Mouse (Mus musculus) heart, embryonic 13.5 days (tissue): ENCODE data around the gene Vma21-ps. TPM values are rescaled to one million over a fixed set of nuclear protein-coding genes. Genes with fewer than 3 reads are reported as not detected.
A peak's percentile ranks its signal among the peaks of the same experiment; 100 is the strongest.
"Not testable (repeated sequence)": the region's sequence is repeated elsewhere in the genome, so short reads cannot be mapped to it uniquely, and the experiment has no call there.

ENCODE experiments used
- ATAC-seq: fragments of 200-750 bp; cut with Nextera tagmentation; 2 replicates; pipeline ENCODE4 v1.8.0; 2017; ENCODE audit warnings: moderate TSS enrichment; ENCODE audit not compliant: insufficient number of reproducible peaks, low FRiP score, low TSS enrichment; ENCODE audit errors: extremely low read depth
- H3K27ac ChIP-seq: fragments of 300-500 bp; sonication (generic); replicated peaks from 2 replicates; pipeline ENCODE4 v1.5.1; 2015; ENCODE audit warnings: moderate library complexity, mild to moderate bottlenecking, inconsistent platforms
- H3K27me3 ChIP-seq: fragments of 300-500 bp; sonication (generic); replicated peaks from 2 replicates; pipeline ENCODE4 v1.6.1; 2015; ENCODE audit warnings: mild to moderate bottlenecking, inconsistent platforms
- H3K36me3 ChIP-seq: fragments of 300-500 bp; sonication (generic); 2 replicates; pipeline ENCODE4 v1.6.1; 2015; ENCODE audit warnings: mild to moderate bottlenecking, inconsistent platforms
- H3K4me1 ChIP-seq: fragments of 300-500 bp; sonication (generic); 2 replicates; pipeline ENCODE4 v1.6.1; 2015; ENCODE audit warnings: inconsistent platforms
- H3K4me2 ChIP-seq: fragments of 300-500 bp; sonication (generic); 2 replicates; pipeline ENCODE4 v1.6.1; 2015; ENCODE audit warnings: inconsistent platforms, mild to moderate bottlenecking, moderate library complexity
- H3K4me3 ChIP-seq: fragments of 300-500 bp; sonication (generic); 2 replicates; pipeline ENCODE4 v1.5.1; 2015; ENCODE audit warnings: moderate library complexity, mild to moderate bottlenecking, inconsistent platforms
- H3K9ac ChIP-seq: fragments of 300-500 bp; sonication (generic); 2 replicates; pipeline ENCODE4 v1.6.1; 2015; ENCODE audit warnings: inconsistent platforms, mild to moderate bottlenecking, moderate library complexity
- H3K9me3 ChIP-seq: fragments of 300-500 bp; sonication (generic); 2 replicates; pipeline ENCODE4 v1.6.1; 2016; ENCODE audit warnings: inconsistent platforms
- WGBS: fragments of 180-500 bp; shearing (Covaris S2); methylation state at CpG from one replicate; pipeline ENCODE4 v1.1.7; 2015; ENCODE audit warnings: mixed read lengths; 5-methylcytosine and 5-hydroxymethylcytosine counted together
- polyA plus RNA-seq: library from polyadenylated mRNA; unstranded; fragments of >200 nt; fragmentation: Nextera tagmentation; extraction: Ambion mirVana; gene quantifications from 2 replicates; pipeline ENCODE4 v1.2.1, GENCODE M21; 2015

Gene Vma21-ps
- polyA plus RNA-seq, result 1.0 TPM in 1 of 2 replicates, not detected in the other

GRCm38 (mm10) chr4:52497144-52497543 lies at the start of gene Vma21-ps:
Gene Vma21-ps (minus strand): TSS chr4:52497244.
- 90% methylated on average over 10 of the region's 10 CpGs for WGBS
- H3K4me2 ChIP-seq, result not testable (repeated sequence)

GRCm38 (mm10) chr4:52543001-52543400 lies 46.0 kb upstream of the Vma21-ps start:
- no peaks in the 10 kb centered on the region for H3K4me1 ChIP-seq
- no peaks in the 10 kb centered on the region for H3K36me3 ChIP-seq
- no peaks in the 10 kb centered on the region for H3K27me3 ChIP-seq
- no peak overlapping the region for H3K27ac ChIP-seq
- no peaks in the 10 kb centered on the region for H3K9me3 ChIP-seq
- ATAC-seq, result no peak
- WGBS, result 91% methylated on average over 3 of the region's 3 CpGs
- H3K9ac ChIP-seq, result no peak overlapping the region
- no peak overlapping the region for H3K4me2 ChIP-seq
- no peak overlapping the region for H3K4me3 ChIP-seq

More at GRCm38 (mm10) chr4:52497144-52497543, at the start of gene Vma21-ps:
- not testable (repeated sequence) for H3K27me3 ChIP-seq, H3K9me3 ChIP-seq, H3K27ac ChIP-seq, H3K9ac ChIP-seq, ATAC-seq, H3K4me3 ChIP-seq, H3K36me3 ChIP-seq, H3K4me1 ChIP-seq

- Histone ChIP-seq H3K27me3 (no peaks in the 10 kb centered on the region), H3K36me3 (no peaks in the 10 kb centered on the region), H3K4me3 (no peak overlapping the region), H3K4me1 (no peaks in the 10 kb centered on the region), H3K4me2 (no peak overlapping the region), H3K27ac (no peak overlapping the region), H3K9me3 (no peaks in the 10 kb centered on the region), H3K9ac (no peak overlapping the region)
- ATAC-seq, result no peak
- WGBS, result 58% methylated on average over 2 of the region's 2 CpGs
Measured at GRCm38 (mm10) chr4:52530636-52531035, 33.6 kb upstream of the Vma21-ps start.

GRCm38 (mm10) chr4:52526464-52526863 lies 29.4 kb upstream of the Vma21-ps start:
- Histone ChIP-seq H3K36me3 (no peaks in the 10 kb centered on the region), H3K9me3 (no peaks in the 10 kb centered on the region), H3K4me3 (no peak overlapping the region), H3K4me1 (no peaks in the 10 kb centered on the region), H3K9ac (no peak overlapping the region), H3K4me2 (no peak overlapping the region), H3K27ac (no peak overlapping the region), H3K27me3 (no peaks in the 10 kb centered on the region)
- WGBS, result 60% methylated on average over 5 of the region's 5 CpGs
- ATAC-seq, result no peak

- Histone ChIP-seq H3K27ac (no peak overlapping the region), H3K27me3 (no peaks in the 10 kb centered on the region), H3K36me3 (no peaks in the 10 kb centered on the region), H3K9me3 (no peaks in the 10 kb centered on the region), H3K4me3 (no peak overlapping the region), H3K4me1 (0 out of 2 replicates have a peak, but pooled peaks cover 4% of the 10 kb centered on the region), H3K4me2 (no peak overlapping the region), H3K9ac (no peak overlapping the region)
- WGBS, result 74% methylated on average over 5 of the region's 5 CpGs
- no peak for ATAC-seq
Measured at GRCm38 (mm10) chr4:52519301-52519700, 22.3 kb upstream of the Vma21-ps start.

GRCm38 (mm10) chr4:52517580-52517979 lies 20.5 kb upstream of the Vma21-ps start:
- ATAC-seq, result no peak
- no peak overlapping the region for H3K9ac ChIP-seq
- WGBS, result 12% methylated on average over 4 of the region's 4 CpGs
- no peaks in the 10 kb centered on the region for H3K36me3 ChIP-seq
- no peak overlapping the region for H3K27ac ChIP-seq
- 0 out of 2 replicates have a peak, but pooled peaks cover 4% of the 10 kb centered on the region for H3K4me1 ChIP-seq
- no peaks in the 10 kb centered on the region for H3K9me3 ChIP-seq
- H3K27me3 ChIP-seq, result no peaks in the 10 kb centered on the region
- H3K4me2 ChIP-seq, result peak overlapping the region; percentile 34
- no peak overlapping the region for H3K4me3 ChIP-seq

GRCm38 (mm10) chr4:52487486-52487885 lies 9.6 kb downstream of the Vma21-ps start:
- Histone ChIP-seq H3K9me3 (no peaks in the 10 kb centered on the region), H3K36me3 (peaks cover 38% of the 10 kb centered on the region), H3K27ac (no peak overlapping the region), H3K4me2 (no peak overlapping the region), H3K4me1 (no peaks in the 10 kb centered on the region), H3K4me3 (no peak overlapping the region), H3K9ac (no peak overlapping the region), H3K27me3 (no peaks in the 10 kb centered on the region)
- ATAC-seq, result no peak
- 89% methylated on average over 4 of the region's 4 CpGs for WGBS

- Histone ChIP-seq H3K9ac (no peak overlapping the region), H3K4me3 (no peak overlapping the region), H3K36me3 (peaks cover 77% of the 10 kb centered on the region), H3K27me3 (no peaks in the 10 kb centered on the region), H3K27ac (no peak overlapping the region), H3K4me2 (no peak overlapping the region), H3K9me3 (no peaks in the 10 kb centered on the region), H3K4me1 (no peaks in the 10 kb centered on the region)
- no peak for ATAC-seq
- WGBS, result 79% methylated on average over 3 of the region's 3 CpGs
Measured at GRCm38 (mm10) chr4:52473431-52473830, 23.6 kb downstream of the Vma21-ps start.

- no peaks in the 10 kb centered on the region for H3K27me3 ChIP-seq
- H3K4me1 ChIP-seq, result no peaks in the 10 kb centered on the region
- H3K27ac ChIP-seq, result no peak overlapping the region
- no peak for ATAC-seq
- peaks cover 82% of the 10 kb centered on the region for H3K36me3 ChIP-seq
- no peak overlapping the region for H3K9ac ChIP-seq
- H3K4me2 ChIP-seq, result no peak overlapping the region
- H3K9me3 ChIP-seq, result peaks cover 5% of the 10 kb centered on the region; the same call in 1 of the 2 replicates
- WGBS, result 87% methylated on average over 5 of the region's 5 CpGs
- no peak overlapping the region for H3K4me3 ChIP-seq
Measured at GRCm38 (mm10) chr4:52461321-52461720, 35.7 kb downstream of the Vma21-ps start.

- H3K4me3 ChIP-seq, result no peak overlapping the region
- peaks cover 83% of the 10 kb centered on the region for H3K36me3 ChIP-seq
- no peak overlapping the region for H3K27ac ChIP-seq
- no peaks in the 10 kb centered on the region for H3K27me3 ChIP-seq
- peaks cover 5% of the 10 kb centered on the region; the same call in 1 of the 2 replicates for H3K9me3 ChIP-seq
- WGBS, result 93% methylated on average over 1 of the region's 1 CpGs
- H3K9ac ChIP-seq, result no peak overlapping the region
- H3K4me2 ChIP-seq, result no peak overlapping the region
- H3K4me1 ChIP-seq, result no peaks in the 10 kb centered on the region
- ATAC-seq, result no peak
Measured at GRCm38 (mm10) chr4:52459726-52460125, 37.3 kb downstream of the Vma21-ps start.
